Mouse (Mus musculus) intestine, postnatal 0 days (tissue): ENCODE data around the gene Khsrp. TPM values are rescaled to one million over a fixed set of nuclear protein-coding genes. Genes with fewer than 3 reads are reported as not detected.

Experiments used
- ATAC-seq: fragments of 200-750 bp; cut with Nextera tagmentation; 2 replicates; pipeline ENCODE4 v1.8.0; 2017; ENCODE audit warnings: mild to moderate bottlenecking, moderate TSS enrichment, moderate library complexity
- H3K27ac ChIP-seq: fragments of 300-500 bp; sonication (generic); 2 replicates; pipeline ENCODE4 v1.5.1; 2014; ENCODE audit warnings: mild to moderate bottlenecking, low read depth, low read length, moderate library complexity
- H3K27me3 ChIP-seq: fragments of 300-500 bp; sonication (generic); replicated peaks from 2 replicates; pipeline ENCODE4 v1.6.1; 2014; ENCODE audit warnings: low read length, mixed read lengths; ENCODE audit not compliant: control insufficient read depth, insufficient read depth
- H3K36me3 ChIP-seq: fragments of 300-500 bp; sonication (generic); 2 replicates; pipeline ENCODE4 v1.6.1; 2014; ENCODE audit warnings: mild to moderate bottlenecking, moderate library complexity; ENCODE audit not compliant: control insufficient read depth, insufficient read depth
- H3K4me1 ChIP-seq: fragments of 300-500 bp; sonication (generic); replicated peaks from 2 replicates; pipeline ENCODE4 v1.6.1; 2014; ENCODE audit warnings: antibody characterized with exemption, low read length, mixed read lengths; ENCODE audit not compliant: control insufficient read depth, insufficient read depth
- H3K4me2 ChIP-seq: fragments of 300-500 bp; sonication (generic); replicated peaks from 2 replicates; pipeline ENCODE4 v1.6.1; 2014; ENCODE audit warnings: low read depth, mild to moderate bottlenecking, moderate library complexity
- H3K4me3 ChIP-seq: fragments of 300-500 bp; sonication (generic); 2 replicates; pipeline ENCODE4 v1.5.1; 2014; ENCODE audit warnings: low read depth, low read length
- H3K9ac ChIP-seq: fragments of 300-500 bp; sonication (generic); 2 replicates; pipeline ENCODE4 v1.6.1; 2014; ENCODE audit warnings: mild to moderate bottlenecking, low read depth, low read length
- H3K9me3 ChIP-seq: fragments of 300-500 bp; sonication (generic); 2 replicates; pipeline ENCODE4 v1.6.1; 2016; ENCODE audit warnings: mixed run types; ENCODE audit not compliant: control insufficient read depth
- CTCF ChIP-seq: sonication (generic); IDR thresholded peaks from 2 replicates; pipeline ENCODE4 v1.5.1; 2016; ENCODE audit warnings: low read depth, mild to moderate bottlenecking, control low read depth, antibody characterized with exemption, moderate library complexity
- WGBS: fragments of 180-500 bp; shearing (Covaris S2); extraction: QIAGEN DNeasy Blood & Tissue Kit; methylation state at CpG from one replicate; pipeline ENCODE4 v1.1.7; 2014; 5-methylcytosine and 5-hydroxymethylcytosine counted together
- polyA plus RNA-seq: library from polyadenylated mRNA; unstranded; fragments of >200 nt; fragmentation: Nextera tagmentation; extraction: Ambion mirVana; gene quantifications from 2 replicates; pipeline ENCODE4 v1.2.1, GENCODE M21; 2015

The Khsrp gene
- polyA plus RNA-seq, 1 experiment from 2014 or later, result 18.8 TPM

DNA sequence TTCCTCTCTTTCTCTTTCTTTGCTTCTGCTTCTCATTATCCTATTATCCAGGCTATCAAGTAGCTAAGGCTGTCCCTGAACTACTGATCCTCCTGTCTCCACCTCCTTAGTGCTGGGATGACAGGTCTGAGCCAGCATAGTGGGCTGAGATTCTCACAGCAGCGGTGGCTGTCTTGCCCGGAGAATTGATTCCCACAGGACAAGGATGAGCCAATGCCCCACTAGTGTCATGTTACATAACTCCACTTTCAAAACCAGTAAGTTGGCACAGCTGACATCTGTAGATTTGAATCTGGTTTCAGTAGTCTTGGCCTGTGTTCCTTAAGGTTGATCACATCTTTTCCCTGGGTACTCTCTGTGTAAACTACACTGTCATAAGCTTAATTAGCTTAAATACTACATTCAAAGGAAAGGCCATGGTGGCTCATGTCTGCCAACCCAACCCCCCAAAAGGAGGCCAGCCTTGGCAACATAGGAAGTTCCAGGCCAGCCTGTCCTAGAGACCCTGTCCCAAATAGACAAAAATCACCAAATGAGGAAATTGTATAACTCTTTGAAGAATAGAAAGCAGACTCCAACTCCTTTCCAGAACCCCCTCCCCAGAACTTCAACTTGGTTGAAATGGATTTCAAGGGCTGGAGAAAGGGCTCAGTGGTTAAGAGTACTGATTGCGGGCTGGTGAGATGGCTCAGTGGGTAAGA, 45.1 kb downstream of the Khsrp start:
- ATAC-seq, result no peak
- WGBS, result 81% methylated on average over 3 of the region's 3 CpGs
- Histone ChIP-seq H3K36me3 (no peaks in the 10 kb centered on the region), H3K9me3 (no peaks in the 10 kb centered on the region), H3K4me3 (no peak overlapping the region), H3K4me1 (no peaks in the 10 kb centered on the region), H3K27me3 (no peaks in the 10 kb centered on the region), H3K27ac (no peak overlapping the region), H3K9ac (no peak overlapping the region), H3K4me2 (no peak overlapping the region)
- TF ChIP-seq CTCF, result no peak

DNA sequence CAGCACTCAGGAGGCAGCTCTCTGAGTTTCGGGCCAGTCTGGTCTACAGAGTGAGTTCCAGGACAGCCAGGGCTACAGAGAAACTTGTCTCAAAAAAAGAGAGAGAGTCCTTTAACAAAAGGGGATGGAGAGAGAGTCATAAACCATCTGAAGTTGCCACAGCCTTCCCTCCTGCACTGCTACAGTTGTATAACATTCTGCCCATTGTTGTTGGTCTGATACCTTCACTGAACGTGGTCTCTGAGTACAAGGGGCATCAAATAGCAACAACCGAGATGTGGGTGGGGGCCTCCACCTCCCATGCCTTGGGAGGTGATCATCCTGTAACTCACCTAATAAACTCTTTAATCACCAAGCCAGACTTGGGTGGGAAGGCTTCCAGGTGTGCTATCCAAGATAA, 45.7 kb downstream of the Khsrp start:
- WGBS, result 59% methylated on average over 3 of the region's 3 CpGs
- no peak overlapping the region for H3K4me2 ChIP-seq
- no peak for TF ChIP-seq CTCF
- no peaks in the 10 kb centered on the region for H3K9me3 ChIP-seq
- ATAC-seq, result no peak
- H3K27me3 ChIP-seq, result no peaks in the 10 kb centered on the region
- H3K4me1 ChIP-seq, result no peaks in the 10 kb centered on the region
- no peak overlapping the region for H3K4me3 ChIP-seq
- H3K36me3 ChIP-seq, result no peaks in the 10 kb centered on the region
- H3K9ac ChIP-seq, result no peak overlapping the region
- H3K27ac ChIP-seq, result no peak overlapping the region

DNA sequence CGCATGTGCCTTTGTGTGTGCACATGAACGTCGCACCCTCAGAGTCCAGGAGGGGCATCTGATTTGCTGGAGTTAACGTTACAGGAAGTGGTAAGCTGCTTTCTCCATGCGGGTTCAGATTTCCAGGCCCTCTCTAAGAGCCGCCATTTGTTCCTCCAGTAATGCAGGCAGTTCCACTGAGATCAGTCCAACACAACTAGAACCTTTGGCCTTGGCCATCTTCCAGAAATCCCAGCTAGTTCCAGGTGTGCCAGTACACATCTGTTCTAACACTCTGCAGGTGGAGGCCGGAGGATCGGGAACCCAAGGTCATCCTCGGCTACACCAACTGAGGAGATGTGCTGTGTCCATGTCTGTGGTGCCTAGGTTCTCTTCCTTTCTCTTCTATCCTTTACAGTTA, 46.4 kb downstream of the Khsrp start:
- H3K4me2 ChIP-seq, result no peak overlapping the region
- no peak overlapping the region for H3K9ac ChIP-seq
- H3K4me1 ChIP-seq, result no peaks in the 10 kb centered on the region
- no peak overlapping the region for H3K4me3 ChIP-seq
- no peaks in the 10 kb centered on the region for H3K27me3 ChIP-seq
- no peak for TF ChIP-seq CTCF
- no peak for ATAC-seq
- no peaks in the 10 kb centered on the region for H3K9me3 ChIP-seq
- H3K27ac ChIP-seq, result no peak overlapping the region
- WGBS, result 62% methylated on average over 9 of the region's 9 CpGs
- H3K36me3 ChIP-seq, result no peaks in the 10 kb centered on the region

DNA sequence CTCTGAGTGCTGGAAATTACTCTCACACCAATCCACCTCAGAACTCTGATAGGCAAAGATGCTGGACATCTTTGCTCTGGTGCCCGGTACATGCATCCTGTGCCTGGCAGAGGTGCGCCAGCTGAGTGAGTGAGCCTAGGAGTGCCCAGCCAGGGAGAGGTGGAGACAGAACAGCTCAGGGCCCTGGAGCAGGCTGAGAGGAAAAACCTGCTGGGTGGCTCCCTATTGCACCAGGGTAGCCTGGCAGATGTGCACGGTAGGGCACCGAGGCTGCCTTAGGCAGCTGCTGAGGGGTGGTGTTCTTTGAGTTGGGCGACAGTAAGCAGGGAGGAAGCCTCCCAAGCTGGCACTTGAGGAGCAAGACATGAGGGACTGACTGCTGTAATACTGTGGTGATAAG, 49.3 kb downstream of the Khsrp start, which contains the start of gene Acer1:
Acer1 (minus strand) TSS at position 114 of the 400 bp plus-strand sequence.
- Histone ChIP-seq H3K4me2 (peak within 1 kb of the TSS; percentile 43), H3K4me3 (no peak within 1 kb of the TSS), H3K9ac (no peak within 1 kb of the TSS), H3K4me1 (peaks cover 3% of the 10 kb centered on the region; the same call in 1 of the 2 replicates), H3K9me3 (no peaks in the 10 kb centered on the region), H3K36me3 (no peaks in the 10 kb centered on the region), H3K27ac (peak within 1 kb of the TSS; percentile 54; the same call in 1 of the 2 replicates), H3K27me3 (no peaks in the 10 kb centered on the region)
- ATAC-seq, result peak; percentile 37; the same call in 1 of the 2 replicates
- 46% methylated on average over 5 of the region's 5 CpGs for WGBS
- TF ChIP-seq CTCF, result no peak

DNA sequence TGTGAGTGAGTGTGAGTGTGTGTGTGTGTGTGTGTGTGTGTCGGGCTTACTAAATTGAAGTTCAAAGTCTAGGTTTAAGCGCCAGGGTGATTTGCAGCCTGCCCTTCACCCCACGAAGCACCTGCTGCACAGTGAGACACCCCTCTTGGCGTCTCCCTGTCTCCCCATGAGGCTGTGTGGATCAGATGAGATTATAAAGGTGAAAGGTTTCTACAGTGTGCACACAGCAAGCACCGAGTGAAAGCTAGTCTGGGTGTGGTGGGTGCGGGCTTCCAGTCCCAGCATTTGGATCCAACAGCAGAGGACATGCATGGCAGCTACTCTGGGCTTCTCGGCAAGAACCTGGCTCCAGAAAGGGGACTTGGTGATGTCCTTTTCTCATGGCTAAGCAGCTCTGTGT, 50.3 kb downstream of the Khsrp start:
- peak overlapping the region; percentile 43; the same call in 1 of the 2 replicates for H3K4me2 ChIP-seq
- H3K27me3 ChIP-seq, result no peaks in the 10 kb centered on the region
- WGBS, result 34% methylated on average over 7 of the region's 7 CpGs
- no peaks in the 10 kb centered on the region for H3K36me3 ChIP-seq
- no peaks in the 10 kb centered on the region for H3K9me3 ChIP-seq
- peak; percentile 82 for ATAC-seq
- H3K4me3 ChIP-seq, result no peak overlapping the region
- no peak for TF ChIP-seq CTCF
- peaks cover 3% of the 10 kb centered on the region; the same call in 1 of the 2 replicates for H3K4me1 ChIP-seq
- H3K27ac ChIP-seq, result peak overlapping the region; percentile 54; the same call in 1 of the 2 replicates
- H3K9ac ChIP-seq, result no peak overlapping the region

DNA sequence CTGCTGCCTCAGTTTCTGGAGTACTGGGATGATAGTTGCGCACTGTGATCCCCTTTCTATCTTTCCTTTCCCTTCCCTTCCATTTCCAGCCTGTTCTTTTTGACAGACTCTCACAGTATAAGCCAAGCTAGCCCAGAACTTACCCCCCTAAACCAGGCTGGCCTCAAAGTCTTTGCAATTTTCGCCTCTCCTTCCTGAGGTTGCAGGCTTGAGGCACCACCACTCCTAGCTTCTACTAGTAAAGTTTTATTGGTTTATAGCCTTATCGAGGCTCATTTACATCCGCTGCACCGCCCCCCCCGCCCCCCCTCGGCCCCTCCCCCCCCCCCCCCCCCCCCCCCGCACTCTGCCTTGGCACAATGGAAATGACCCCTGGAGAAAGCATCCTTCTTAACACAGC, 51.8 kb downstream of the Khsrp start:
- Histone ChIP-seq H3K4me1 (peaks cover 3% of the 10 kb centered on the region; the same call in 1 of the 2 replicates), H3K27me3 (no peaks in the 10 kb centered on the region), H3K4me3 (no peak overlapping the region), H3K9ac (no peak overlapping the region; the same call in 1 of the 2 replicates), H3K4me2 (peak overlapping the region; percentile 21; the same call in 1 of the 2 replicates), H3K27ac (peak overlapping the region; percentile 74), H3K36me3 (no peaks in the 10 kb centered on the region), H3K9me3 (no peaks in the 10 kb centered on the region)
- 18% methylated on average over 7 of the region's 8 CpGs for WGBS
- TF ChIP-seq CTCF, result no peak
- ATAC-seq, result peak; percentile 66
